Mouse (Mus musculus): ENCODE data around the gene Dzip1. TPM values are rescaled to one million over a fixed set of nuclear protein-coding genes. Genes with fewer than 3 reads are reported as not detected.

Gene Dzip1
- total RNA-seq, 2 experiments from 2014 or later = 10.5 to 11.5 TPM

- peak; percentile 21 to 50 for DNase-seq
Observed at GRCm38 (mm10) chr14:118874126-118874525, 51.1 kb downstream of the Dzip1 start.

- no peak for DNase-seq
Observed at GRCm38 (mm10) chr14:118869712-118870111, 55.5 kb downstream of the Dzip1 start.

GRCm38 (mm10) chr14:118868102-118868724, 57.0 kb downstream of the Dzip1 start:
- no peak for DNase-seq

GRCm38 (mm10) chr14:118867366-118867765, 57.9 kb downstream of the Dzip1 start:
- DNase-seq = no peak

GRCm38 (mm10) chr14:118866014-118866811, 59.0 kb downstream of the Dzip1 start:
- DNase-seq = no peak

- DNase-seq = no peak
Observed at GRCm38 (mm10) chr14:118864905-118865304, 60.4 kb downstream of the Dzip1 start.

GRCm38 (mm10) chr14:118862253-118862652, 63.0 kb downstream of the Dzip1 start:
- no peak for DNase-seq

GRCm38 (mm10) chr14:118858318-118858717, 66.9 kb downstream of the Dzip1 start:
- DNase-seq = no peak

GRCm38 (mm10) chr14:118856563-118856962, 68.7 kb downstream of the Dzip1 start:
- no peak for DNase-seq

GRCm38 (mm10) chr14:118855141-118855800, 70.0 kb downstream of the Dzip1 start:
- DNase-seq = no peak

GRCm38 (mm10) chr14:118854371-118855114, 70.7 kb downstream of the Dzip1 start:
- peak; percentile 71 to 74 for DNase-seq

GRCm38 (mm10) chr14:118851496-118852107, 73.7 kb downstream of the Dzip1 start:
- DNase-seq = no peak

- no peak for DNase-seq
Observed at GRCm38 (mm10) chr14:118850696-118851035, 74.6 kb downstream of the Dzip1 start.

GRCm38 (mm10) chr14:118850011-118850695, 75.1 kb downstream of the Dzip1 start:
- no peak for DNase-seq

- DNase-seq = no peak
Observed at GRCm38 (mm10) chr14:118848171-118848570, 77.1 kb downstream of the Dzip1 start.

GRCm38 (mm10) chr14:118846834-118847233, 78.4 kb downstream of the Dzip1 start:
- DNase-seq = no peak

- no peak for DNase-seq
Observed at GRCm38 (mm10) chr14:118842353-118842752, 82.9 kb downstream of the Dzip1 start.

- no peak for DNase-seq
Observed at GRCm38 (mm10) chr14:118840027-118840426, 85.2 kb downstream of the Dzip1 start.

- DNase-seq = no peak
Observed at GRCm38 (mm10) chr14:118839416-118839815, 85.8 kb downstream of the Dzip1 start.

- DNase-seq = no peak
Observed at GRCm38 (mm10) chr14:118838556-118839120, 86.6 kb downstream of the Dzip1 start.

- DNase-seq = no peak
Observed at GRCm38 (mm10) chr14:118836754-118837153, 88.5 kb downstream of the Dzip1 start.

Data from adrenal gland, postnatal 36 days (tissue).